Mouse (Mus musculus): ENCODE data around the gene Cyb5d2.

DNA sequence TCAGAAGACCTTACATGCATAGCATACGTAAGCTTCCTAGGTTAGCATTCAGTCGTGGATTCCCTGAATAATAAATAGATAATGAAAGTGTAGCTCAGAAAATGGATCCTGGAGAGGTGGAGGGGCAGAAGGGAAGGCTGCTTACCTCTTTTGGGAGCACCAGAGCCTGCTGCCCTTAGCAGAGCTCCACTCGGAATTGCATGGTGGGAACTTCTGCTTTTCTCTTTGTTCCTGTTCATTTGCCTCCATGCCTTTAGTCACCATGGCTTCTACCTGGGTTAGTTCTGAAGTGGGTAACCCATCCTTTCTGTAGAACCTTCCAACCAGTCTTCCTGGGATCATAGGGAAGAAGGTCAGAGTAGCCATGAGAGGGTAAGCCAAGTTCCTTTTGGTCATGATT, 13.4 kb downstream of the Cyb5d2 start:
- TF ChIP-seq NELFE (IDR thresholded peaks at IDR 0.05; ENCODE audit: low read depth, low read length) (no peak), CHD2 (IDR thresholded peaks at IDR 0.05; ENCODE audit: low read length) (no peak), MAX (IDR thresholded peaks at IDR 0.05; ENCODE audit: low read length) (no peak), CTCF (conservative IDR thresholded peaks at IDR 0.05 in 1 of 2, IDR thresholded peaks at IDR 0.05 in 1 of 2; ENCODE audit: low read depth in 2 of 2, low read length in 2 of 2) (no peak), ELF1 (IDR thresholded peaks at IDR 0.05; ENCODE audit: low read depth, low read length) (no peak), POLR2A (IDR thresholded peaks at IDR 0.05; ENCODE audit: low read depth, low read length) (no peak), KAT2A (IDR thresholded peaks at IDR 0.05; ENCODE audit: insufficient replicate concordance, low read length) (no peak), RCOR1 (conservative IDR thresholded peaks at IDR 0.05; ENCODE audit: low read depth, low read length) (no peak)
